Mouse (Mus musculus) heart, embryonic 15.5 days (tissue): ENCODE measurements around the gene Senp3. TPM values are rescaled to one million over a fixed set of nuclear protein-coding genes. Genes with fewer than 3 reads are reported as not detected.

ENCODE experiments used
- ATAC-seq: fragments of 200-750 bp; cut with Nextera tagmentation; replicated peaks from 2 replicates; pipeline ENCODE4 v1.8.0; 2017; ENCODE audit warnings: low read depth, moderate TSS enrichment; ENCODE audit not compliant: insufficient number of reproducible peaks, insufficient read depth, low FRiP score
- H3K27ac ChIP-seq: fragments of 300-500 bp; sonication (generic); 2 replicates; pipeline ENCODE4 v1.5.1; 2015; ENCODE audit warnings: mild to moderate bottlenecking, inconsistent platforms
- H3K27me3 ChIP-seq: fragments of 300-500 bp; sonication (generic); 2 replicates; pipeline ENCODE4 v1.6.1; 2015; ENCODE audit warnings: inconsistent platforms
- H3K36me3 ChIP-seq: fragments of 300-500 bp; sonication (generic); 2 replicates; pipeline ENCODE4 v1.6.1; 2015; ENCODE audit warnings: mild to moderate bottlenecking, inconsistent platforms
- H3K4me1 ChIP-seq: fragments of 300-500 bp; sonication (generic); replicated peaks from 2 replicates; pipeline ENCODE4 v1.6.1; 2015; ENCODE audit warnings: inconsistent platforms
- H3K4me2 ChIP-seq: fragments of 300-500 bp; sonication (generic); 2 replicates; pipeline ENCODE4 v1.6.1; 2015; ENCODE audit warnings: inconsistent platforms, mild to moderate bottlenecking, moderate library complexity
- H3K4me3 ChIP-seq: fragments of 300-500 bp; sonication (generic); 2 replicates; pipeline ENCODE4 v1.5.1; 2015; ENCODE audit warnings: mild to moderate bottlenecking, inconsistent platforms
- H3K9ac ChIP-seq: fragments of 300-500 bp; sonication (generic); 2 replicates; pipeline ENCODE4 v1.6.1; 2015; ENCODE audit warnings: mild to moderate bottlenecking, inconsistent platforms
- H3K9me3 ChIP-seq: fragments of 300-500 bp; sonication (generic); replicated peaks from 2 replicates; pipeline ENCODE4 v1.6.1; 2016; ENCODE audit warnings: inconsistent platforms
- WGBS: fragments of 180-500 bp; shearing (Covaris S2); methylation state at CpG from one replicate; pipeline ENCODE4 v1.1.7; 2015; ENCODE audit warnings: mixed read lengths; 5-methylcytosine and 5-hydroxymethylcytosine counted together
- polyA plus RNA-seq: library from polyadenylated mRNA; unstranded; fragments of >200 nt; fragmentation: Nextera tagmentation; extraction: Ambion mirVana; gene quantifications from 2 replicates; pipeline ENCODE4 v1.2.1, GENCODE M21; 2015

Gene Senp3
- polyA plus RNA-seq, 1 experiment from 2014 or later, result 47.1 TPM

DNA sequence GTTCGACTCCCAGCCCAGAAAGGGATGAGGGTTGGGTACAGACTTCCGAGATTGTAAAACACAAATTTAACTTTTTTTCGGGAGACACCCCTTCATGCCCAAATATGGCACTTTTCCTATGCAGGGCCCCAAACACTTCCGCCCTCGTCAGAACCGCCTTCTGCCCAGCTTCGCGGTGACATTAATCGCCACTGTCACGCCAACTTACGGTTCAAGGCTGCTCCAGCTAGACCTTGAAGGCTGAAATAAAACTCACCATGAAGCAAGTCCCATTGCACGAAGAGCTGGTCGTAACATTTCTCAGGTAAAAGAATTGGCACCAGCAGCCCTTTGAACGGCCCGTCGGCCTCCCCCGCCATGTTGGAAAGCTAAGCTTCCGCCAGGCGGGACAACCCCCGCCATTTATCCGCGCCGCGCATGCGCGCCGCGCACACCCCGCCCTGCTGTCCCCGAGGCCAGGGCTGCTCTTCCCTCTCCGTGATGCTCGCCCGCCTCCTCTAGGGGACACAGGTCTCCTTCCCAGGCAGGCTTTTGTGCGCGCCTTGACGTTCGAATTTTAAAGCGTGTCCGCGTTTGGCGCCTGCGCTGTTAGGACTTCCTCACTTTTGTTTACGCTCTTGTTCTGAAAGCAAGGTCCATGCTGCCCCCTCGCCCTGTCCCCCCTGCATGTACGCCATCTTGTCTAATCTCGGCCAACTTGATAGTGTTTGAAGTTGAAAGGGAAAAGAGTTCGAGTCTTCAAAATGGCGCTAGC is 19.5 kb downstream of the Senp3 start, which contains the start of gene Mpdu1:
Gene Mpdu1, minus strand, starts transcription at position 430 of the 754 bp plus-strand sequence.
- peaks cover 58% of the 10 kb centered on the region for H3K36me3 ChIP-seq
- H3K4me3 ChIP-seq, result peak within 1 kb of the TSS; percentile 62
- H3K4me2 ChIP-seq, result peak within 1 kb of the TSS; percentile 70
- peak within 1 kb of the TSS; percentile 57 for H3K9ac ChIP-seq
- no peaks in the 10 kb centered on the region for H3K27me3 ChIP-seq
- peak within 1 kb of the TSS; percentile 95 for H3K27ac ChIP-seq
- peak; percentile 95 for ATAC-seq
- peaks cover 20% of the 10 kb centered on the region for H3K4me1 ChIP-seq
- WGBS, result under 1% methylated on average over 48 of the region's 48 CpGs
- H3K9me3 ChIP-seq, result no peaks in the 10 kb centered on the region

DNA sequence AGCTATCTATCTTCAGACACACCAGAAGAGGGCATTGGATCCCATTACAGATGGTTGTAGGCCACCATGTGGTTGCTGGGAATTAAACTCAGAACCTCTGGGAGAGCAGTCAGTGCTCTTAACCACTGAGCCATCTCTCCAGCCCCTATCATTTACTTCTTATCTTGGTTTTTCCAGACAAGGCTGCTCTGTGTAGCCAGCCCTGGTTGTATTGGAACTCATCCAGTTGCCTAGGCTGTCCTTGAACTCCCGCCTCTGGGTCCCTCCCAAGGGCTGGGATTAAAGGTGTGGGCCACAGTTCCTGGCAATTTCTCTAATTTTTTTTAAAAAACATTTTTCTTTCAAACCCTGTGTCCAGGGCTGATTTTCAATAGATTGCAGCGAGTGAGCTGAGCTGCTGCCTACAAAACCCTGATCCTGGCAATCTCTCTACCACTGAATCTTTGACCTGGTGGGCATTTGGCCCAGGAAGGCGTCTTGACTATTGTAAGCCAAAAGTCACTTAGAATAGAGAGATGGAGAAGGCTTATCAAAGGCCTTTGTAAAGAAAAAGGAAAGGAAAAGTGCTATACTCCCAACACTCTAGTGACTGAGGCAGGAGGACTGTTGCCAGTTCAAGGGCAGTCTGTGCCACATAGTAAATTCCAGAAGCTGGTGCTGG is 20.5 kb downstream of the Senp3 start:
- no peak for ATAC-seq
- peak overlapping the region; percentile 95 for H3K27ac ChIP-seq
- peaks cover 25% of the 10 kb centered on the region for H3K4me1 ChIP-seq
- 65% methylated on average over 3 of the region's 3 CpGs for WGBS
- no peaks in the 10 kb centered on the region for H3K27me3 ChIP-seq
- H3K4me3 ChIP-seq, result peak overlapping the region; percentile 62
- no peaks in the 10 kb centered on the region for H3K9me3 ChIP-seq
- peak overlapping the region; percentile 70 for H3K4me2 ChIP-seq
- H3K9ac ChIP-seq, result peak overlapping the region; percentile 57
- H3K36me3 ChIP-seq, result peaks cover 61% of the 10 kb centered on the region

DNA sequence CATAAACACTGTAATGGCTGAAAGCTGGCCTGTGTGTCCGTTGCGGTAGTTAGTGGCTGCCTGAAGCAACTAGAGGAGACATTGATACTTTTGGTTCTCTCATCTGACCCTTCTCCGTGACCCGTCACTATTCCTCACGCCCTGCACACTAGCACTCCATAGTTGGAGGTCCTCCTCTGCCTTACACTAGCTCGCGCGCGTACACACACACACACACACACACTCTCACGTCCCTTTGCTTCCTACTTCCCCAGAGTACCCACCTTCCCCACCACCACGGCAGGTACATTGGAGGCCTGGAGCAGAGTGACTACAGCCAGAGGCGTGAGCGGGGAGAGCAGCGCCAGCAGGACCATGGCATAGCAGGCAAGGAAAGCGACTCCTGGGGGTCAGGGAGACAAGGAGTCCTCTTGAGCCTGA is 24.4 kb downstream of the Senp3 start:
- ATAC-seq, result no peak
- H3K4me3 ChIP-seq, result no peak overlapping the region
- WGBS, result 82% methylated on average over 15 of the region's 15 CpGs
- no peak overlapping the region for H3K27ac ChIP-seq
- H3K9ac ChIP-seq, result no peak overlapping the region
- H3K27me3 ChIP-seq, result no peaks in the 10 kb centered on the region
- no peak overlapping the region for H3K4me2 ChIP-seq
- peaks cover 53% of the 10 kb centered on the region for H3K36me3 ChIP-seq
- H3K9me3 ChIP-seq, result no peaks in the 10 kb centered on the region
- H3K4me1 ChIP-seq, result peaks cover 29% of the 10 kb centered on the region

DNA sequence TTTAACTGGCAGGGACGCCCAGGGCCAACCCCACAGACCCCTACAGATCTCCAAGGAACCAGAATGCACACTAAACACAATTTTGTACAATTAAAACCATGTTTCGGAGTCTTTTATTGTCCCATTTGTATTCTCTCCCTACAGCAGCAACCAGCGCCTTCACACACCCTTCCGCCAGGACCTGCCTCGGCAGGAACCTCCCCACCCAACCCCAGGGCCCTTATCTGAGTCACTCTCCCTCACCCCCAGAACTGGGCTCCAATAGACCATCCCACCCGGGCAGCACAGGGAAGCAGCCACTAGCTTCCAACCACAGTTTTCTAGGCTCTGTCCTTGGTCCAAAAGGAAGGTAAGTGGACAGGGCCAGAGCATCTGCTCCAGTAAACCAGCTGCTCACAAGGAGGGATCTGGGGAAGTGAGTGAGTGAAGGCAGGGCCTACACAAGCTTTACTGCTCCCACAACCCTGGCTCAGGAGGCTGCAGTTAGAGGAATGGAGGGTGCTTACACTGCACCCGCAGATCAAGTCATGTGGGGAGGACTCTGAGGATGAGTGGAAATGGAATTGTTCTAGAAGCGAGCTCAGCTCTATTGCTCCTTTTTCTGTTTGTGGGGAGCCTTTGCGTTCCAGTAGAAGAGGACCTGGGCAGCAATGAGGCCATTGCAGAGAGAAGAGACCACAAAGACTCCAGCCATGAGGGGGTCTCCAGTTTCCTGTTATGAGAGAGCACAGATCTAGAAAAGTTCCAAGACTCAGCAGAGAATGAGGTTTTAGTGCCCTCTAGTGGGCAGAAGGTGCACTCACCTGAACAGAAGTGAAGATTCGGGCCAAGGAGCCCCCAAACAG is 25.0 kb downstream of the Senp3 start:
- H3K36me3 ChIP-seq, result peaks cover 60% of the 10 kb centered on the region
- 72% methylated on average over 10 of the region's 10 CpGs for WGBS
- no peak overlapping the region for H3K27ac ChIP-seq
- H3K27me3 ChIP-seq, result no peaks in the 10 kb centered on the region
- no peak overlapping the region for H3K9ac ChIP-seq
- peaks cover 29% of the 10 kb centered on the region for H3K4me1 ChIP-seq
- no peak overlapping the region for H3K4me3 ChIP-seq
- H3K9me3 ChIP-seq, result no peaks in the 10 kb centered on the region
- no peak overlapping the region for H3K4me2 ChIP-seq
- ATAC-seq, result no peak

DNA sequence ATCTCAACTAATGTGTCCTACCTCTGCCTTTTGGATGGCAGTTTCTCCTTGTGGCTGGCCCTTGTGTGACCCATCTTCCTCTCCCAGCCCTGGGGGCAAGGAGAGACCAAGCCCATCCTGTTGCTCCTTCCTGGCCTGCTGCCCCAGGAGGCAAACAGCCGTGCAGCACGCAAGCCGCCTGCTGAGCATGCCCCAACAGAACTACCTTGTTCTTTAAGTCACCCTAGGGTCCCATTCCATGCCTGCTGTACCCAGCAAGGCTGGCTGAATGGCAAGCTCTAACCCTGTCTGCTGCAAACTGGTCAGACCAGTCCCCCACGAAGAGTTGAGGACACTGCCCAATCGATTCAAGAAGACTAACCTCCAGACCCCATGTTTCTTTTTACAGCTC is 25.8 kb downstream of the Senp3 start:
- no peaks in the 10 kb centered on the region for H3K27me3 ChIP-seq
- no peak overlapping the region; the same call in 1 of the 2 replicates for H3K9ac ChIP-seq
- H3K4me1 ChIP-seq, result peaks cover 22% of the 10 kb centered on the region
- H3K9me3 ChIP-seq, result no peaks in the 10 kb centered on the region
- ATAC-seq, result no peak
- H3K4me2 ChIP-seq, result no peak overlapping the region
- H3K36me3 ChIP-seq, result peaks cover 68% of the 10 kb centered on the region
- no peak overlapping the region for H3K4me3 ChIP-seq
- WGBS, result 72% methylated on average over 5 of the region's 5 CpGs
- H3K27ac ChIP-seq, result no peak overlapping the region

DNA sequence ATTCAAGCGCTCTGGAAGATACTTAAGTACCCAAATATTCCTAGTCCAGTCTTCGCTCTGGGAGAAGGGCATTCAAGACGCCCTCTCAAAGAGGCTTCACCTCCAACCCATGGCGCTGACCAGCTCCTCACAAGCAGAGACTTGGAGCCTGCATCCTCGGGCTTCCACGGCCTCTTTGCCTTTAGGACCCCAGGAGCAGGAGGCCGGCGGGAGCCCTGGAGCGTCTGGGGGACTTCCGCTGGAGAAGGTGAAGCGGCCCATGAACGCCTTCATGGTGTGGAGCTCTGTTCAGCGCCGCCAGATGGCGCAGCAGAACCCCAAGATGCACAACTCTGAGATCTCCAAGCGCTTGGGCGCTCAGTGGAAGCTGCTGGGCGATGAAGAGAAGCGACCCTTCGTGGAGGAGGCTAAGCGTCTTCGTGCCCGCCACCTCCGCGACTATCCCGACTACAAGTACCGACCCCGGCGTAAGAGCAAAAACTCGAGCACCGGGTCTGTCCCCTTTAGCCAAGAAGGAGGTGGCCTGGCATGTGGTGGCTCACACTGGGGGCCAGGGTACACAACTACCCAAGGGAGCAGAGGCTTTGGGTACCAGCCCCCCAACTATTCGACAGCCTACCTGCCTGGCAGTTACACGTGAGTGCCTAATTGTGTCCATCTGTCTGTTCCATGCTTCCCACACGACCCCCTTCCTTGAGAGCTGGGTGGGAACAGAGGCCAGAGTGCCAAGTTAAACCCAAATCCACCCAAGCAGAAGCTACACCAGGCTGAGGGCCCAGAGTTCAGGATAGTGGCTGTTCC is 26.4 kb downstream of the Senp3 start, which contains the start of gene Sox15:
Gene Sox15, plus strand, starts transcription at position 51 of the 801 bp plus-strand sequence.
- H3K27me3 ChIP-seq, result no peaks in the 10 kb centered on the region
- ATAC-seq, result 0 out of 2 replicates have a peak, but pooled peaks have one; percentile 55
- H3K9me3 ChIP-seq, result no peaks in the 10 kb centered on the region
- H3K4me2 ChIP-seq, result peak within 1 kb of the TSS; percentile 39; the same call in 1 of the 2 replicates
- H3K9ac ChIP-seq, result peak within 1 kb of the TSS; percentile 32; the same call in 1 of the 2 replicates
- peaks cover 19% of the 10 kb centered on the region for H3K4me1 ChIP-seq
- peak within 1 kb of the TSS; percentile 24; the same call in 1 of the 2 replicates for H3K27ac ChIP-seq
- no peak within 1 kb of the TSS for H3K4me3 ChIP-seq
- 20% methylated on average over 34 of the region's 34 CpGs for WGBS
- peaks cover 74% of the 10 kb centered on the region for H3K36me3 ChIP-seq

DNA sequence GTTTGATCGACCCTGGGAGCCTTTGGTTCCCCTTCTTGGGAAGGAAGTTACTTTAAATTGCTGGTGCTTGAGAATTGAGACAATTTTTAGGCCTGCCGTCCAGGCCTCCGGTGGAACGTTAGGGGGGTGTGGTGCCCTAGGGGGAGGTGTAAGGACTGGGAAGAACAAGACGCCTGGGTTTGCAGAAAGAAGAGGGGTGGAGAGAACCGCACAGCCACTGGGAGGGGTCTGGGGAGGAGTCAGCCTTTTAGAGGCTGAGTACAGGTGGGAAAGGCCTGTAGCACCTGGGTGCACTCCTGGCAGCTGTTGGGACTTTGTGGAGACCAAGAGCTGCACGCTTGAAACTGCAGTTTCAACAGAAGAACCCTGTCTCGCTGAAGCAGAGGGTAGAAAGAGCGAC is 27.1 kb downstream of the Senp3 start:
- H3K27ac ChIP-seq, result peak overlapping the region; percentile 24; the same call in 1 of the 2 replicates
- WGBS, result 50% methylated on average over 9 of the region's 9 CpGs
- ATAC-seq, result no peak
- H3K9me3 ChIP-seq, result no peaks in the 10 kb centered on the region
- H3K27me3 ChIP-seq, result no peaks in the 10 kb centered on the region
- peaks cover 19% of the 10 kb centered on the region for H3K4me1 ChIP-seq
- H3K9ac ChIP-seq, result no peak overlapping the region
- no peak overlapping the region for H3K4me2 ChIP-seq
- no peak overlapping the region for H3K4me3 ChIP-seq
- H3K36me3 ChIP-seq, result peaks cover 74% of the 10 kb centered on the region

DNA sequence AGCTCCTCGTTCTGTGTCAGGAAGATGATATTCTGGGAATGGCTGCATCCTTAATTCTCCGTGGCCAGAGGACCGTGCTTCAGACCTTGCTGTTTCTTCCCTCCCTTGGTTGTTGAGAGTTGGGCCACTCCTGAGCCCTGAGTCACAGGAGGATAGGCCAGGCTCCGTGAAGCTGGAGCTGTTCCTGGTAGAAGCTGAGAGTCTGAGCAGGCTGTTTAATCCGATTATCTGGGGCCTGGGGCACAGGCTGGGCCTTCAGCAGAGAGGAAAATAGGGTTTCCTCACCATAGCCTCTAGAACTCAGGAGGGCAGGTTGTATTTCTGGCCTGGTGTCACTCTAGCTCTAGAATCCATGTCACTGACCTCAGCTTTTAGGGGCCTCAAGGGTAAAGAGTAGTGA is 28.5 kb downstream of the Senp3 start:
- H3K4me3 ChIP-seq, result no peak overlapping the region
- H3K4me1 ChIP-seq, result peaks cover 19% of the 10 kb centered on the region
- H3K27ac ChIP-seq, result no peak overlapping the region
- no peak overlapping the region for H3K9ac ChIP-seq
- no peak for ATAC-seq
- no peaks in the 10 kb centered on the region for H3K27me3 ChIP-seq
- peaks cover 76% of the 10 kb centered on the region for H3K36me3 ChIP-seq
- H3K9me3 ChIP-seq, result no peaks in the 10 kb centered on the region
- no peak overlapping the region for H3K4me2 ChIP-seq
- 54% methylated on average over 5 of the region's 5 CpGs for WGBS

DNA sequence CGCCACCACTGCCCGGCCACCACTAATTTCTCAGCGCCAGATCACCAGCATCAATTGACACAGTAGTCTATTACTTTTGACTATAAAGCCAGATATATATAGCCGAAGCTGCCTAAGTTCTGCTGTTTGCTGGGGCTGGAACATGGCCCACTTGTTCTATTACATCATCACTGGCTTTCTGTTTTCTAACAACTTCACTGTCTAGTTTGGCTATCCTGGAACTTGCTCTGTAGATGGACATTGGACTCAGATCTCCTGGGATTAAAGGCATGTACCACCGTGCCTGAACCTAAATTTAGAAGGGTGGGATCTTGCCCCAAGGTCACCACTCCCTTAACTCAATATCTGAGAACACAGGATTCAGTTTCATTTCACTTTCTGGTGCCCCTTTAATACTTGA is 36.0 kb downstream of the Senp3 start:
- H3K4me1 ChIP-seq, result no peaks in the 10 kb centered on the region
- WGBS, result 83% methylated on average over 5 of the region's 5 CpGs
- no peak for ATAC-seq
- H3K9ac ChIP-seq, result no peak overlapping the region
- H3K9me3 ChIP-seq, result no peaks in the 10 kb centered on the region
- no peak overlapping the region for H3K4me2 ChIP-seq
- no peak overlapping the region for H3K27ac ChIP-seq
- H3K36me3 ChIP-seq, result peaks cover 92% of the 10 kb centered on the region
- no peaks in the 10 kb centered on the region for H3K27me3 ChIP-seq
- no peak overlapping the region for H3K4me3 ChIP-seq

DNA sequence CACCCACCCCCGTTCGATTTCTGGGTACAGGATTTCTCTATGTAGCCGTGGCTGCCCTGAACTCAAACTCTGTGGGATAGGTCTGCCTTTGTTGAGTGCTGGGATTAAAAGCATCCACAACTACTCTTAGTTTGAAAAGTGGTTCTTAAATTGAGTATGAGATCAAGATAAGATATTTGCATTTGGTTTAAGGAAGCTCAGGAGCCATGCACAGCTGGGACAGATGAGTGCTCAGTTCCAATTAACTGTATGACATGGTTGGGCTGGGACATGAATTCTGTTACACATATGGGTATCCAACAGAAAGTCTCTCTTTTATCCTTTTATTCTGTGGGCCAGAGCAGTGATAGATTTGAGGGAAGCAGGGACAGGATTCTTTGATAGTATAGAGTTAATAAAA is 46.4 kb downstream of the Senp3 start:
- no peak for ATAC-seq
- Histone ChIP-seq H3K4me1 (peaks cover 21% of the 10 kb centered on the region), H3K4me2 (no peak overlapping the region), H3K4me3 (no peak overlapping the region), H3K27ac (no peak overlapping the region), H3K27me3 (no peaks in the 10 kb centered on the region), H3K9ac (no peak overlapping the region), H3K9me3 (no peaks in the 10 kb centered on the region), H3K36me3 (peaks cover 17% of the 10 kb centered on the region)
- WGBS, result 79% methylated on average over 3 of the region's 3 CpGs
